Mouse (Mus musculus): Measurements from ENCODE around the gene Txn2.
A peak's percentile ranks its signal among the peaks of the same experiment; 100 is the strongest.

The Txn2 gene

GRCm38 (mm10) chr15:77928673-77929331, at the start of gene Txn2:
Txn2 (minus strand) TSS chr15:77929006.
- DNase-seq (ENCODE audit: low spot score in 2 of 2) = peak; percentile 86 to 95

- DNase-seq (ENCODE audit: low spot score in 2 of 2) = no peak
These were observed 48.9 kb upstream of the Txn2 start for GRCm38 (mm10) chr15:77977663-77978062.

- no peak for DNase-seq (ENCODE audit: low spot score in 2 of 2)
These were observed 45.5 kb upstream of the Txn2 start for GRCm38 (mm10) chr15:77974165-77974841.

- peak; percentile 99 for DNase-seq (ENCODE audit: low spot score in 2 of 2)
These were observed 41.9 kb upstream of the Txn2 start, which contains the start of gene Eif3d for GRCm38 (mm10) chr15:77970470-77971292. Eif3d (minus strand) TSS chr15:77970813.

- DNase-seq (ENCODE audit: low spot score in 2 of 2) = no peak
These were observed 41.2 kb upstream of the Txn2 start for GRCm38 (mm10) chr15:77969940-77970469.

- peak in 1 of 2 experiments; percentile 35 for DNase-seq (ENCODE audit: low spot score in 2 of 2)
These were observed 36.3 kb upstream of the Txn2 start for GRCm38 (mm10) chr15:77965117-77965528.

- DNase-seq (ENCODE audit: low spot score in 2 of 2) = no peak
These were observed 33.6 kb upstream of the Txn2 start for GRCm38 (mm10) chr15:77962447-77962846.

GRCm38 (mm10) chr15:77960693-77961092, 31.9 kb upstream of the Txn2 start:
- no peak for DNase-seq (ENCODE audit: low spot score in 2 of 2)

- no peak for DNase-seq (ENCODE audit: low spot score in 2 of 2)
These were observed 29.3 kb upstream of the Txn2 start for GRCm38 (mm10) chr15:77958071-77958470.

GRCm38 (mm10) chr15:77957625-77958024, 28.8 kb upstream of the Txn2 start:
- no peak for DNase-seq (ENCODE audit: low spot score in 2 of 2)

- peak; percentile 59 to 91 for DNase-seq (ENCODE audit: low spot score in 2 of 2)
These were observed 27.6 kb upstream of the Txn2 start, which contains the start of gene Foxred2 for GRCm38 (mm10) chr15:77956404-77956901. Foxred2 (minus strand) TSS chr15:77956722.

GRCm38 (mm10) chr15:77955440-77956403, 26.9 kb upstream of the Txn2 start:
- DNase-seq (ENCODE audit: low spot score in 2 of 2) = peak; percentile 15 to 31

- no peak for DNase-seq (ENCODE audit: low spot score in 2 of 2)
These were observed 25.6 kb upstream of the Txn2 start for GRCm38 (mm10) chr15:77954362-77954761.

- no peak for DNase-seq (ENCODE audit: low spot score in 2 of 2)
These were observed 24.1 kb upstream of the Txn2 start for GRCm38 (mm10) chr15:77952921-77953320.

GRCm38 (mm10) chr15:77949061-77949460, 20.3 kb upstream of the Txn2 start:
- no peak for DNase-seq (ENCODE audit: low spot score in 2 of 2)

- peak in 1 of 2 experiments; percentile 43 for DNase-seq (ENCODE audit: low spot score in 2 of 2)
These were observed 16.9 kb upstream of the Txn2 start for GRCm38 (mm10) chr15:77945711-77946110.

- DNase-seq (ENCODE audit: low spot score in 2 of 2) = no peak
These were observed 12.8 kb upstream of the Txn2 start for GRCm38 (mm10) chr15:77941563-77941962.

GRCm38 (mm10) chr15:77938516-77938915, 9.7 kb upstream of the Txn2 start:
- DNase-seq (ENCODE audit: low spot score in 2 of 2) = no peak

- no peak for DNase-seq (ENCODE audit: low spot score in 2 of 2)
These were observed 7.0 kb upstream of the Txn2 start for GRCm38 (mm10) chr15:77935673-77936375.

- DNase-seq (ENCODE audit: low spot score in 2 of 2) = no peak
These were observed 6.2 kb upstream of the Txn2 start for GRCm38 (mm10) chr15:77934968-77935367.
